Mouse (Mus musculus) liver, adult 2 months (tissue): ENCODE measurements around the gene Gm17571. TPM values are rescaled to one million over a fixed set of nuclear protein-coding genes. Genes with fewer than 3 reads are reported as not detected.

Experiments
- DNase-seq: peaks from one replicate; pipeline ENCODE4 v3.0.0-alpha.2; 2011; ENCODE audit warnings: low read depth, low spot score; ENCODE audit errors: extremely low read depth
- H3K27ac ChIP-seq: fragments of 200-500 bp; replicated peaks from 2 replicates; pipeline ENCODE4 v1.5.1; 2012; ENCODE audit warnings: low read depth, mild to moderate bottlenecking, control low read depth, inconsistent platforms, low read length; ENCODE audit not compliant: insufficient read depth
- H3K27me3 ChIP-seq: fragments of 200-500 bp; 2 replicates; pipeline ENCODE4 v1.6.1; 2012; ENCODE audit warnings: mild to moderate bottlenecking, moderate library complexity, low read length, inconsistent platforms; ENCODE audit not compliant: control insufficient read depth, insufficient read depth
- H3K36me3 ChIP-seq: fragments of 200-500 bp; 2 replicates; pipeline ENCODE4 v1.6.1; 2012; ENCODE audit warnings: low read length, inconsistent platforms; ENCODE audit not compliant: control insufficient read depth, insufficient read depth
- H3K4me1 ChIP-seq: fragments of 200-500 bp; 2 replicates; pipeline ENCODE4 v1.6.1; 2011; ENCODE audit warnings: low read length; ENCODE audit not compliant: control insufficient read depth, insufficient read depth
- H3K4me3 ChIP-seq: fragments of 200-500 bp; 2 replicates; pipeline ENCODE4 v1.5.1; 2011; ENCODE audit warnings: low read depth, mild to moderate bottlenecking, control low read depth, low read length, moderate library complexity; ENCODE audit not compliant: insufficient read depth
- H3K79me2 ChIP-seq: fragments of 200-500 bp; 2 replicates; pipeline ENCODE4 v1.6.1; 2012; ENCODE audit warnings: inconsistent platforms, mild to moderate bottlenecking, low read length, moderate library complexity; ENCODE audit not compliant: control insufficient read depth, insufficient read depth
- H3K9ac ChIP-seq: fragments of 200-500 bp; 2 replicates; pipeline ENCODE4 v1.6.1; 2012; ENCODE audit warnings: low read depth, mild to moderate bottlenecking, control low read depth, inconsistent platforms, low read length
- CTCF ChIP-seq: fragments of 200-500 bp; IDR thresholded peaks from 2 replicates; pipeline ENCODE4 v1.5.1; 2011; ENCODE audit warnings: low read depth, low read length, control low read depth
- POLR2A ChIP-seq: fragments of 200-500 bp; IDR thresholded peaks from 2 replicates; pipeline ENCODE4 v1.6.1; 2011; ENCODE audit warnings: low read length, control low read depth; ENCODE audit not compliant: insufficient read depth; ENCODE audit errors: extremely low read depth
- WGBS: fragments of 180-500 bp; shearing (Covaris S2); methylation state at CpG from one replicate; pipeline ENCODE4 v1.1.7; 2018; 5-methylcytosine and 5-hydroxymethylcytosine counted together
- polyA plus RNA-seq: library from polyadenylated mRNA; depleted of rRNA; stranded (reverse); fragments of >200 nt; gene quantifications from 2 replicates; pipeline ENCODE4 v1.2.3, GENCODE M21; 2012
- total RNA-seq: library from RNA; depleted of rRNA; stranded (reverse); fragments of >200 nt; gene quantifications from 2 replicates; pipeline ENCODE4 v1.2.3, GENCODE M21; 2014

Gm17571 gene
- total and polyA plus RNA-seq, 2 experiments, result not detected

DNA sequence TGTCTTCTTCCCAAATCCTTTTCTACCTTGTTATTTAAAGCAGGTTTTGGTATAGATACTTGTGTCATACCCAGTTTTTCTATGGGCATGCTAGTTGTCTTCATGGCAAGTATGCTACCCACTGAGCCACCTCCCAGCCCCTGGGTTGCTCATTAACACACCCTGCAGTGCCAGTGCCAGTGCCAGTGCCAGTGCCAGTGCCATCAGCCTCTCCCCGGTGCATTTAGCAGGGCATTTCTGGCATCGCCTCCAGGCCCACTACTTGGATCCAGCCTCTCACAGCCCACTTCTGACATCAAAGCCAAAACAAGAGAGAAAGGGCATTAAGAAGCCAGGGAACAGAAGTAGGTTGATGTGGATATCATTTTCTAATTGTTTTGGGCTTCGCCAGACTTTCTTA lies 14.9 kb downstream of the Gm17571 start:
- H3K9ac ChIP-seq, result no peak overlapping the region
- H3K79me2 ChIP-seq, result no peaks in the 10 kb centered on the region
- H3K4me3 ChIP-seq, result no peak overlapping the region
- no peaks in the 10 kb centered on the region for H3K27me3 ChIP-seq
- 90% methylated on average over 3 of the region's 3 CpGs for WGBS
- no peaks in the 10 kb centered on the region; the same call in 1 of the 2 replicates for H3K4me1 ChIP-seq
- no peak for DNase-seq
- TF ChIP-seq POLR2A (no peak), CTCF (no peak)
- no peak overlapping the region for H3K27ac ChIP-seq
- H3K36me3 ChIP-seq, result no peaks in the 10 kb centered on the region

DNA sequence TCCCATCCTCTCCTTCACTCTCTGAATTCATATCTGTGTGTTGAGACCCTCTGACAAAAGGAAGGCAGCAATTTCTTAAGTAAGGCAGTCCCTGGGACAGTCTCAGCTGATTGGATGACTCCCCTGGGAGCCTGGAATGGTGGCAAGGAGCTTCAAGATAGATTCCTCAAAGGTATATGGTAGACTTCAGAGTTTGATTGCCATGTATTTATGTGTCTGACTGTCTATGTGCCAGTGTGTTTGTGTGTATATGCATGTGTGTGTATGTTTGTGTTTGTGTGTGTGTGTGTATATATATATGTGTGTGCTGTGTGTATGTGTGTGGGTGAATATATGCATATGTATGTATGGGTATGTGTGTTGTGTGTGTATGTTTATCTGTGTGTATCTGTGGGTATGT lies 15.8 kb downstream of the Gm17571 start:
- H3K4me1 ChIP-seq, result no peaks in the 10 kb centered on the region; the same call in 1 of the 2 replicates
- TF ChIP-seq POLR2A (no peak), CTCF (no peak)

DNA sequence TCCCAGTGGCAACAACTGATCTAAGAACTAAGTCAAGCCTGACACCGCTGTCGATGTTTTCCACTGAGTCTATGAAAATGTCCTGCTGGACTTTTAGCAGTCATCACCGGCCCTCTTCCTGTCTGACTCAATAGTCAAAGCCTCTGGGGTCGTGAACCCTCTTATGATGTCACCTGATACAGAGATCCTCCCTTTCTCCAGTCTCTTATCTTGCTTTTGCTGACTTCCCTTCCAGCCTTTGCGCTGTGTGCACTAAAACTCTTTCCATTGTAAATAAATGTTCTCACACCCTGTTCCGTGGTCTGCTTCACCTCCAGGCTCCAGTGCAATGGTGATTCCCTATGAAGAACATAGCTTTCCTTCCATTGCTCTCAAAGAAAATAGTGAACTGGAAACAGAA lies 16.3 kb downstream of the Gm17571 start:
- TF ChIP-seq CTCF (no peak), POLR2A (no peak)
- Histone ChIP-seq H3K9ac (no peak overlapping the region), H3K36me3 (no peaks in the 10 kb centered on the region), H3K4me1 (no peaks in the 10 kb centered on the region; the same call in none of the 2 replicates), H3K79me2 (no peaks in the 10 kb centered on the region), H3K4me3 (no peak overlapping the region), H3K27me3 (no peaks in the 10 kb centered on the region), H3K27ac (no peak overlapping the region)
- WGBS, result 35% methylated on average over 6 of the region's 6 CpGs
- DNase-seq, result peak; percentile 7

More for the DNA sequence above, 15.8 kb downstream of the Gm17571 start:
- Histone ChIP-seq H3K9ac (no peak overlapping the region), H3K27me3 (no peaks in the 10 kb centered on the region), H3K4me3 (no peak overlapping the region), H3K79me2 (no peaks in the 10 kb centered on the region), H3K36me3 (no peaks in the 10 kb centered on the region), H3K27ac (no peak overlapping the region)
- no peak for DNase-seq

DNA sequence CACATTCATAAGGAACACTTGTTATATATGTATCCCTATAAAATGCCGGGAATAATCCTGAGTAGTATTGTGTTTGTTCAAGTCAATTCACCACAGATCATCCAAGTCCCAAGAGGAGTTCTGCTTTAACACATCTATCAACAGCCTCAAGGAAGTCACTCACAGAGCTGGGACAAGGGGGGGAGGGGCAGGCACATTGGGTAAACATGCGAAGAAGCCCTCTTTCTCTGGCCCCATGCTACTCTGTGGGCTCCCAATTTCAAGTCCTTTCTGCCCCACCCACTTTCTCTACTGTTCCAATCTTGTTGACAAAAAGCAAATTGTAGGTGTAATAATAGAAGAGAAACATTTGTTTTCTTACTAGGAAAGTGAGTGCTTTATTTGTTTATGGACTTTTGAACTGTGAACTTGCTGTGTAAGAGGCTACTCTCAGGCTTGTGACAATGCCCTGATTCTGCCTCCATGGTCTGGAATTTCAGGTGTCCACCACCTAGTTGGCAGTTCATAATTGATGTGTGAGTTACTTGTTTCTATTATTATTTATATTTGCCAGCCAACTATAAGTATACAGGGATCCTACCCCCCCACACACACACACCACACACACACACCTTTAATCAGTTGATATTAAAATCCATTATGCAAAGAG lies 17.0 kb downstream of the Gm17571 start:
- Histone ChIP-seq H3K79me2 (no peaks in the 10 kb centered on the region), H3K9ac (no peak overlapping the region), H3K27me3 (no peaks in the 10 kb centered on the region), H3K4me1 (no peaks in the 10 kb centered on the region; the same call in none of the 2 replicates), H3K27ac (no peak overlapping the region), H3K4me3 (no peak overlapping the region), H3K36me3 (no peaks in the 10 kb centered on the region)
- DNase-seq, result no peak
- TF ChIP-seq POLR2A, result no peak
- TF ChIP-seq CTCF, result no peak
- WGBS, result 76% methylated on average over 2 of the region's 2 CpGs

DNA sequence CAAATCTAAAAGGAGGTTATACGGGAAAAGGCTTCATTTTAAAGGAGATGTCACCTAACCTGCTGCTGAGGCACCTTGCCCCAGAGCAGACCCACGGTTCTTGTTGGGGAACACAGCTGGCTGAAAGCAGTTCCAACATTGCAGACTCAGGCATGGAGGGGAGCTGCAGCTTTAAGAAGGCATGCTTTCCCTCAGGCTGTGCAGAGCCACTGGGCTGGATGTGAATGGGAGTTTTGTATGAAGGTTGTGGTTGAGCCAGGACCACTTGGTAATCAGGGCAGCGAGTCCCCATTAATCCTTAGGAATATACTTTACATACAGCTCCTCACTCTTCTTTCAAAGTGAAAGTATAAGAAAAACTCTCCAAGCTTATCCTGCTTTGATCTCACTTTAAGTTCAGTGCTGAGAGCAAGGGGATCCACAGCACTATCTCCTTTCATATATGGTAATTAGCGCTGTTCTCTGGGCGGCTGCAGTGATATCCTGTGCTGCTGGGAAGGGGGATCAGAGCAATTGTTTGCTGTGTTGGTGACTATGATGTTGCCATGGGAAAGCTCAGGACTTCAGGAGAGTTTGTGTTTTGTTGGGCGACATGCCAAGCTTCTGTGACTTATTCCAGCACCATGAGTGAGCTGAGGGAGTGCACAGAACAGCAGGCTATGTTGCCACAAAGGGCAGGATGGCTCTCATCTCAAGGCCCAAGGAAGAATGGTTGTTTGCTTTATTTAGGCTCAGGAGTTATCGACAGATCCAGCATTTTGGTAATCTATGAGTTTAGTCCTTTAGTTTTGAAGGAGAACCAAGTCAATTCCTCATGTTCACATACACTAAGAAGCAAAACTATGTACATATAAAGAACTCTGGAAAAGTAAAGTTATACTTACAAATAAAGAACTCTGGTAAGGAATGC lies 21.3 kb downstream of the Gm17571 start:
- WGBS, result 58% methylated on average over 7 of the region's 7 CpGs
- H3K9ac ChIP-seq, result no peak overlapping the region
- DNase-seq, result no peak

More for the DNA sequence above, 21.3 kb downstream of the Gm17571 start:
- no peaks in the 10 kb centered on the region for H3K36me3 ChIP-seq
- TF ChIP-seq CTCF, result no peak
- no peak for TF ChIP-seq POLR2A
- no peaks in the 10 kb centered on the region for H3K79me2 ChIP-seq
- no peaks in the 10 kb centered on the region; the same call in 1 of the 2 replicates for H3K4me1 ChIP-seq
- H3K27me3 ChIP-seq, result no peaks in the 10 kb centered on the region
- no peak overlapping the region for H3K27ac ChIP-seq
- no peak overlapping the region for H3K4me3 ChIP-seq
